Mouse (Mus musculus) cerebellum, adult 9-11 months (tissue): ENCODE data around the gene Tmem266.

Experiments
- DNase-seq: peaks from one replicate; pipeline ENCODE4 v3.0.0; 2022

Tmem266 gene

GRCm38 (mm10) chr9:55468397-55468796 is 141.7 kb downstream of the Tmem266 start:
- no peak for DNase-seq

- no peak for DNase-seq
Observed at GRCm38 (mm10) chr9:55476084-55476483, 149.4 kb downstream of the Tmem266 start.

- no peak for DNase-seq
Observed at GRCm38 (mm10) chr9:55478699-55479098, 152.0 kb downstream of the Tmem266 start.

GRCm38 (mm10) chr9:55482116-55482515 is 155.4 kb downstream of the Tmem266 start:
- no peak for DNase-seq
